Mouse (Mus musculus) layer of hippocampus, adult 11-12 months (tissue): Measurements from ENCODE around the gene Rtn4rl1.
"Not testable (repeated sequence)": the region's sequence is repeated elsewhere in the genome, so short reads cannot be mapped to it uniquely, and the experiment has no call there.

Source experiments
- DNase-seq: peaks from one replicate; pipeline ENCODE4 v3.0.0; 2022; ENCODE audit warnings: low spot score

The Rtn4rl1 gene

GRCm38 (mm10) chr11:75278115-75278514 is 84.5 kb downstream of the Rtn4rl1 start:
- DNase-seq, result no peak

- no peak for DNase-seq
Measured at GRCm38 (mm10) chr11:75279013-75279341, 85.4 kb downstream of the Rtn4rl1 start.

- no peak for DNase-seq
Measured at GRCm38 (mm10) chr11:75279342-75280065, 85.9 kb downstream of the Rtn4rl1 start.

GRCm38 (mm10) chr11:75280066-75280410 is 86.5 kb downstream of the Rtn4rl1 start:
- no peak for DNase-seq

GRCm38 (mm10) chr11:75280435-75281001 is 86.9 kb downstream of the Rtn4rl1 start:
- DNase-seq, result no peak

GRCm38 (mm10) chr11:75281380-75282256 is 88.0 kb downstream of the Rtn4rl1 start:
- DNase-seq, result no peak

GRCm38 (mm10) chr11:75282496-75283120 is 89.0 kb downstream of the Rtn4rl1 start:
- DNase-seq, result no peak

GRCm38 (mm10) chr11:75283784-75284183 is 90.2 kb downstream of the Rtn4rl1 start:
- not testable (repeated sequence) for DNase-seq

- DNase-seq, result no peak
Measured at GRCm38 (mm10) chr11:75285893-75286467, 92.4 kb downstream of the Rtn4rl1 start.

- DNase-seq, result no peak
Measured at GRCm38 (mm10) chr11:75286868-75287267, 93.3 kb downstream of the Rtn4rl1 start.

GRCm38 (mm10) chr11:75287940-75288339 is 94.4 kb downstream of the Rtn4rl1 start:
- no peak for DNase-seq

GRCm38 (mm10) chr11:75288517-75288916 is 94.9 kb downstream of the Rtn4rl1 start:
- no peak for DNase-seq

GRCm38 (mm10) chr11:75289120-75289519 is 95.5 kb downstream of the Rtn4rl1 start:
- DNase-seq, result no peak

GRCm38 (mm10) chr11:75290566-75291271 is 97.1 kb downstream of the Rtn4rl1 start:
- DNase-seq, result peak; percentile 97

- peak; percentile 73 for DNase-seq
Measured at GRCm38 (mm10) chr11:75291389-75292215, 98.0 kb downstream of the Rtn4rl1 start.

- no peak for DNase-seq
Measured at GRCm38 (mm10) chr11:75292281-75292680, 98.7 kb downstream of the Rtn4rl1 start.

GRCm38 (mm10) chr11:75293852-75294361 is 100.3 kb downstream of the Rtn4rl1 start:
- DNase-seq, result no peak

GRCm38 (mm10) chr11:75294862-75295261 is 101.3 kb downstream of the Rtn4rl1 start:
- DNase-seq, result no peak

- DNase-seq, result not testable (repeated sequence)
Measured at GRCm38 (mm10) chr11:75295534-75295933, 102.0 kb downstream of the Rtn4rl1 start.

GRCm38 (mm10) chr11:75296406-75297005 is 102.9 kb downstream of the Rtn4rl1 start:
- no peak for DNase-seq
